Mouse (Mus musculus) megakaryocyte, embryonic 14.5 days (primary cell): ENCODE measurements around the gene St6gal1.

Experiments
- FLI1 ChIP-seq: IDR thresholded peaks from 2 replicates; pipeline ENCODE4 v1.6.1; 2012; ENCODE audit warnings: low read length, inconsistent platforms, mixed read lengths
- GATA1 ChIP-seq: IDR thresholded peaks from 3 replicates; pipeline ENCODE4 v1.6.1; 2012; ENCODE audit warnings: mixed read lengths, low read length, inconsistent platforms, borderline replicate concordance

- TF ChIP-seq FLI1 (no peak), GATA1 (no peak)
Measured at GRCm38 (mm10) chr16:23361031-23361430, 136.5 kb downstream of the St6gal1 start.
